Mouse (Mus musculus) gastrocnemius, postnatal 10 days (tissue): ENCODE data around the gene Brd4. TPM values are rescaled to one million over a fixed set of nuclear protein-coding genes. Genes with fewer than 3 reads are reported as not detected.

Source experiments
- DNase-seq: peaks from one replicate; pipeline ENCODE4 v3.0.0; 2021; ENCODE audit warnings: mixed read lengths
- total RNA-seq, 2 experiments: library from RNA; stranded (reverse); gene quantifications; 2 replicates each; pipeline ENCODE4 v1.2.3; 2021

The Brd4 gene
- total RNA-seq, 2 experiments from 2014 or later, result 55.4 to 70.2 TPM

DNA sequence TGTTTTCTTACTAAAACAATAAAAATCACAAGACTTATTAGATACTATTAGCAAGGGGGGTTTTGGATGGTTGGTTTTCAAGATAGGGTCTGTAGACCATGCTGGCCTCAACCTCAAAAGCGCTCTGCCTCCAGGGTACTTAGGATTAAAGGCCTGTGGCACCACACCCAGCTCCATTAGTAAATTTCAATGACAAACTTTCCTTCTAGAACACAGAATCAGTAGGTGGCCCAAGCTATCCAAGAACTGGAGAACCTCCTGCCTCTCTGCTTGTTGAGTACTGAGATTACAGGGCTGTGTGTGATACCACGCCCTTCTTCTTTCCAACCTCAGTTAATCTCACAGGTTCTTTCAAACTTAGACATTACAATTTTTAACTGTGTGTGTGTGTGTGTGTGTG lies 3.4 kb downstream of the Brd4 start:
- no peak for DNase-seq

DNA sequence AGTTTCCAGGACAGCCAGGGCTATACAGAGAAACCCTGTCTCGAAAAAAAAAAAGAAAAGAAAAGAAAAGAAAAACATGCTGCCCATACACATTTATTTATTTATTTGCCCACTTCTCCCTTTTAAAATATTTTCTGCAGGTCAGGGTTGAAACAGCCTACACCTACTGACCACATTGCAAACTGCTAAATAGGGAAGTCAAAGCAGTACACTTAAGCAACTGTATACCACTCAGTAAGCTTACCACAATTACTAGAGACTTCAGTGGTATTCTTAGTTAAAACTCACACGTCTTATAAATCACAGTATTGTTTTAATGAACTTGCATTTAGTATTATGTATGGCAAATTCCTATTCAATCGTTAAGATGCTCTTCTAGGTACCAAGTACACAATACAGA lies 3.9 kb downstream of the Brd4 start:
- no peak for DNase-seq

DNA sequence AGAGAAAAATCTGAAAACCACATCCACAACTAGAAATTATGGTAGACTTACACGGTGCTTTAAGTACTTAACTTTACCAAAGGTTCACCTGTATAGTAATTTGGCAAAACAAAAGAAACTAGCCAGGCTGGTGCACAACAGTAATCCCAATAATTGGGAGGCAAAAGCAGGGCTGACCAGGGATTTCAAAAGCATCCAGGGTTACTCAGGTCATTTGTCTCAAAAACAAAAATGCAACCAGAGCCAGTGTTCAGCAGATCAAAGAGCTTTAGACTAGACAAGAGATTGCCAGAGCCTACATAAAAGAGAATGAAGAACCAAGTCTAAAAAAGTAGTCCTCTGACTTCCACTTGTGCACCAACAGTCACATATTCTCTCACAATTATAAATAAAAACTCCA lies 7.3 kb downstream of the Brd4 start:
- DNase-seq, result no peak

DNA sequence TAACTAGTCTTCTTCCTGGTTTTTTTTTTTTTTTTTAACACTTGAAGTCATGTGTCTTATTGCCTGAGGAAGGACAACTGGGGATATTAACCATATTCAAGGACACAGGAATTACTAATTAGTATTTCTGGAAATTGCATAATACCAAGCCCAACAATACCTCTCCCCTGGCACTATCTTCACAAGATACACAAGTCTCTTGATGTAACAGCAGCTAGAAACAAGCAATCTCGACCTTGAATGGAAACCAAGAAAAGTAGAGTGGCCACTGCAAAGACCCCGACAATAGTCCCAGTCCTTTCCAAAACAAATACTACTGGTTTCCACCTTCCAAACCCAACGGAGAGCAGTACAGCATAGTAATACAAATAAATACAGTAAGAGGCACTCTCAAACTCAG lies 9.0 kb downstream of the Brd4 start:
- no peak for DNase-seq

DNA sequence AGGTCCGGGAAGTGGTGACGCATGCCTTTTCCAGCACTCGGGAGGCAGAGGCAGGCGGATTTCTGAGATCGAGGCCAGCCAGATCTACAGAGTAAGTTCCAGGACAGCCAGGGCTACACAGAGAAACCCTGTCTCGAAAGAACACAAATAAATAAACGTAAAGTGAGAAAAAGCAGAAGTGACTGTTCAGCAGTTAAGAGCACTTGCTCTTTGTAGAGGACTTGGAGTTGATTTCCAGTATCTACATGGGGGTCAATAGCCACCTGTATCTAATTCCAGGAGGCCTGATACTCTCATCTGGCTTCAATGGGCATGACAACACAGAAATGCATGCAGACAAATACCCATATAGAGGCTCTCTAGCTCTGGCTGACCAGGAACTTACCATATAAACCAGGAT lies 15.4 kb downstream of the Brd4 start:
- no peak for DNase-seq

DNA sequence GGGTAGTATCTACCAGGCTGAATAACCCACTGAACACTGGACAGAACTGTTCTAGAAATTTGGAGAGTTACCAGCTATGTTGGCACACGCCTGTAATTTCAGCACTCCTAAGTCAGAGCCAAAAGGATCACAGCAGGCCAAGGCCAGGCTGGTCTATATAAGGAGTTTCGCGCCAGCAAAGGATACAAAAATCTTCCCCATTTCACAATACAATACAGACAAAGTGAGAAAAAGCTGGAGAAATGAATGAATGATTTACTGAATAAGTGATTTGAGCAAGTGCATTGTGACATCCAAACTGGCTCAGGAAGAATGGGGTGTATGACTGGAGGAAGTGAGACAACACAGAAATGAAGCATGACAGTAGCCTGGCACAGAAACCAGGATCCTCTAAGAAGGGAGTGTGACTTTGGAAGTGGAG lies 16.0 kb downstream of the Brd4 start:
- DNase-seq, result no peak

DNA sequence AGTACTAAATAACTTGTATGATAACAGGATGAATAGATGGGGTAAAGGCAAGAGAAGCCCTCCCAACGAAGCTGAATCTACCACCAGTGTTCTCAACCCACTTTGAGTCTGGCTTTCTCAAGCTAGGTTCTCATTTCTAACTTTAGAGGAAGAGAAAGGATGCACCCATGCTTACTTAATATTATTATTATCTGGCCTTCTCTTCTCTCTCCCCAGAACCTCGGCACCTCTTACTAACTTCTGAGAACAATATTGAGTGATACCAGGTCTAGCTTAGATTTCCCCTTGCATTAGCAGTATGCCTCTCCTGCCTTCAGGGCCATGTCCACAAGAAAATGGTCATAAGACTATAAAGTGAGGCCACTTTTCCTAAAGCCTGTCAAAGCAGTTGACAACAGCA lies 16.4 kb downstream of the Brd4 start:
- DNase-seq, result no peak

DNA sequence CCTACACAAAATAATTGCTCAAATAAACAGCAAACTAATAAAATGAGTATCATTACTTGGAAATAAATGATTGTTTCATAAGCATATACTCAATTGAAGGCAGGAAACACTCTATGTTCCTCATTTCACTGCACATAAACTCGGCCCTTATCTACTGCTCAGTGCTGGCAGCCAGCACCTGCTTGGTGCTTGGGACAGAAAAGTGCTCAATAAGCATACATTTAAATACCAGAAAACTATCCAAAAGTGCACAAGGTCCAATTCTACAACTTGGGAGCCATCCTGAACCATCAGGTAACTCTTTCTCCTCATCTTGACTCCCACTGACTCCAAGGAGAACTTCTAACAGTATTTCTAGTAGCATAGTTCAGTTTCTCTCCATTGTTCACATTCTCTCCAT lies 16.9 kb downstream of the Brd4 start:
- no peak for DNase-seq

DNA sequence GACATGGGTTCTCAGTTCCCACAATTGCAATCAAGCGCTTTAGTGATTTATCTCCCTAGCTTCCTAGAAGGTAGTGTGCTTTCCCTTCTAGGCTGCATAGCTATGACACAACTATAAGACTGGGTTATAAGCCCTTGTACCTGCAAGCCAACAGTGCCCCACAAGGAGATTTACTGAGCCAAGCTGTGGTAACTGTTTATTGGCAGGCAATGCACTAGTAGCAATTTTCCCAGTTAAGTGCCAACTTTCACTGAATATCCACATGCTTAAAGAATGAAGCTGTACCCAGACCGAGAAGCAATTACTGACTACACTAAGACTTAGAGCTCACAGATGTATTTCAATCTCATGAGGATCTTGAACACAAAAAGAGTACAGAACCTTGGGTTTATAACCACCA lies 20.9 kb downstream of the Brd4 start:
- no peak for DNase-seq

DNA sequence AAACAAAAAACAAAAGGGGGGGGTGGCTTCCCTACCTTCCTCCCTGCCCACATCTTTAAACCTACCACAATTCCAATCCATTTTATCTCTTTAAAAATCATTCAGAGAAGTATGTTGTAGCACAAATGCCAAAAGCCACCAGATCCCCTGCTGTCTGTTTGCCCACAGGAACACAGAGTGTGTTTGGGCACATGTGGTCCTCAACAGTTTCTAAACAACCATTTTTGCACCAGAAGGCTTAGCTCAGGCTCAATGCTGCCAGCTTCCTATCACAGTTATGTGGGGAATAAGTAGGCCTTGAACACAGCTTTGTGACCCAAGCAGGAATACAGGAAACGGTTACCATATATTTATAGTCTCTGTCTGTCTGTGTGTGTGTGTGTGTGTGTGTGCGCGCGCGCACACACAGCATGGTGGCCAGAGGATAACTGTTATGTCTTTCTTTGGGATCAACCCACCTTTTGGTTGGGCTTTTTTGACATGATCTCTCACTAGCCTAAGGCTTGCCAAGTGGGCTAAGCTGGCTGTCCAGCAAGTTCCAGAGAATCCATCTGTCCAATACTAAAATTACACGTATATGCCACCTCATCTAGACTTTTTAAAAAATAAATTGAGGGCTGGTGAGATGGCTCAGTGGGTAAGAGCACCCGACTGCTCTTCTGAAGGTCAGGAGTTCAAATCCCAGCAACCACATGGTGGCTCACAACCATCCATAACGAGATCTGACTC lies 21.5 kb downstream of the Brd4 start:
- no peak for DNase-seq

DNA sequence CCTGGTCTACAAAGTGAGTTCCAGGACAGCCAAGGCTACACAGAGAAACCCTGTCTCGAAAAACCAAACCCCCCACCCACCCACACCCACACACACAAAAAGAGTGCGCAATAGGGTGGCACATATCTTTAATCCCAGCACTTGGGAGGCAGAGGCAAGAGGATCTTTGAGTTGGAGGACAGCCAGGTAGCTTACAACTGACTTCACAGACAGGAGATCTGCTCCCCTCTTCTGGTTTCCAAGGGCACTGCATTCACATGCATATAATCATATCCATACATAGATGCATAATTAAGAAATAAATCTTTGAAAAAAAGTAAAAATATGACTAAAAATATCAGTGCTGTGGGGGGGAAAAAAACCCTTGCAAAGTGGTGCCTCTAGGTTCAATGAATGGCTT lies 25.7 kb downstream of the Brd4 start:
- no peak for DNase-seq

DNA sequence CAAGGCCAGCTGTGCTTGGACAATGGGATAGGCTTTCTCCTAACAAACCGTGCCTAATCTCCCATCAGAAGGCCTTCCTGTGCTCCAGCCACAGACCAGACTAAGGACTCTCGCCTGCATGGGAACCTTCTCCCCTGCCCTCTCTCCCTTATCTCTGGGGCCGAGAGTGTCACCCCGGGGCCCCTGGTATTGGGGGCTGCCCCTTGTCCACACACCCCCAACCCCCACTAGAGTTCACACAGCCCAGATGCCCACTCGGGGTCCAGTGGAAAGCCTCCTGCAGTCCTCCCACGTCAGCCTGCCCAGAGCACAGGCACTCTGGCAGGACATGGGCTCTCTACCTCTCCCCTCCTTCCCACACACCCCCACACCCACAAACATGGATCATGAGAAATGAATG lies 26.6 kb downstream of the Brd4 start:
- DNase-seq, result no peak

DNA sequence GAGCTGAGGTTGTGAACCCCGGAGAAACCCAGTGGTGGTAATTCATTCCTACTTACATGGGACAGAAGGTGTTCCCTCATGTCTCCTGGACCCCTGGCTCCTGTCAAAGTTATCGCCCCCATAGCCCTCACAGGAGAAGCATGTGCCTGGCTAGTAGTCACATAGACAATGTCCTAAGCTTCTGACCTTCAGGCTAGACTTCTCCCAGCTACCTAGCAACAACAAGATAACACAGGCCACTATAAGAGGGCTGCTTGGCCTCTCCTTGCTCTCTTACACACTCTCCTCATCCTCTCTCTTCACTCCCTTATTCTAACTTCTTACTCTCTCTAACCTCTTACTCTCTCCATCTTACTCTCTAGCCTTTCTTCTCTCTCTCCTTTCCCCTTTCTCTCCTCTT lies 27.1 kb downstream of the Brd4 start:
- no peak for DNase-seq

DNA sequence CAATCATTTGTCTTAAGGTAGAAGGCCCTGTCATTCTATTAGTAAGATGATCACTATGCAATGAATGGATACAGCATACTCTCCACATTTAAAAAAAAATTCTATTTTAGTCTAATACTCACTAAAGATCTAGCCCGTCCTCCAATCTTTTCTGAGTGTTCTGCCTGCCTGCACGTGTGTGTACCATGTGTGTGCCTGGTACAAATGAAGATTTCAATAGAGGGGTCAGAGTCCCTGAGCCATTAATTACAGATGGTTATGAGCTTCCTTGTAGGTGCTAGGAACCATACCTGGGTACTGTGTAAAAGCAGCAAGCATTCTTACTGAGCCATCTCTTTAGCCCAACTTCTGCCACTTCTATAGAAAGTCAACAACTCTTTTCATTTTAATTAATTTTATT lies 27.6 kb downstream of the Brd4 start:
- DNase-seq, result no peak

DNA sequence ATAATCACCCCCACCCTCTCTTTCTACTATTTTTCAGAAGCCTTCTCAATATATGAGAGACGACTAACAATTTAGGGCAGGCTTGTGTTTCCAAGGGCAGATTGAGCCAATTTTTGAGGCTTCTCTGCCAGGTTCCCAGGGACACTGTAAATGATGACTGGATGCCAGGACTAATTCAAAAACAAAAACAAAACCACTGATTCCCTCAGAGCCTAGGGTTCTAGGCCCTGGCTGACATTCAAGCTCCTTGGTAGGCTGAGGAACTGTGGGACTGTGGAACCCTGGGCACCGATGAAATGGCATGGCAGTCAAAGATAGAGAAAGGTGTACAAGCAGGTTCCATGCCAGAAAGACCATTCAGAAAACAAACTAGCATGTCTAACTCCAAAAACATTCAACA lies 31.3 kb downstream of the Brd4 start:
- no peak for DNase-seq

DNA sequence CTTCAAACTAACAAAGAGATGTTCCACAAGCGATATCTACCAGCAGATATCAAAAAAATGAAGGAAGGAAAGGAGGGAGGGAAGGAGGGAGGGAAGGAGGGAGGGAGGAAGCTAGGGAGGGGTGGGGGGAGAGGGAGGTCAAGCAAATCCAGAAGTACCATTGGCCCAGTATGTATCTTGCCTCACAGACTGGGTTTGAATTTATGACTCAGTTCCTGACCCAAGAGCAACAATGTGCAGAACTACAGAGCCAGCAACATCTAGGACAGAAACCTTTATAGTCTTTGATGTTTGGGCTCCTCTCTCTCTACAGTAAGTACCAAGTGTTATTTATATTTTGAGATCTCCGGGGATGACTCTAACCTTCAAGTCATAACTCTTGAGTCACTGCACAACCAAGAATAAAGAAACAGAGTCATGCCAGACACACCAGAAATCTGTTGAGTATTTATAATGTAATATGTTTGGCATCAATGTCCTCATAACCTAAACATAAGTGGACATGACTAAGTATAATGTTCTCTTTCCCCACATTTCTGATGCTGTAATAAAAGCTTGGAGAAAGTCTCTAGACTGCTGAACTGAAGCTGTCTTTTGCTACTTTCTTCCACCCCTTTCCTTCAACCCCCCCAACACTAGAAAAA lies 32.6 kb downstream of the Brd4 start:
- DNase-seq, result no peak

DNA sequence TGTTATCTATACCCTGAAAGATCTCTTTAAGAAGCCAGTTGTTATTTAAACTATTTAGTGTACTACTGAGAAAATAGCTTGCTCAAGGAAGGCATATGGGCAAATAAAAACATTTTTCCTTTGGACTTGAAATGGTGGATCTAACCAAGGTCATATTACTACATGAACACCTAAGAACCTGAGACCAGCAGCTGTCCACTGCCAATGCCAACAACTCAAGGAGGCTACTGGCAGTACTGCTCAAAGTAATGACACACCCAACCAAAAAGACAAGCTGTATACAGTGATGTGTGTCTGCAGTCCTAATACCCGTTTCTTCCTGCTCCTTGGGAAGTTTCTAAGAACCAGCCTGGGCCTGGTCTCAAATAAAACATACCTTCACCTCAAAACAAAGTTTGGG lies 34.5 kb downstream of the Brd4 start:
- DNase-seq, result no peak

DNA sequence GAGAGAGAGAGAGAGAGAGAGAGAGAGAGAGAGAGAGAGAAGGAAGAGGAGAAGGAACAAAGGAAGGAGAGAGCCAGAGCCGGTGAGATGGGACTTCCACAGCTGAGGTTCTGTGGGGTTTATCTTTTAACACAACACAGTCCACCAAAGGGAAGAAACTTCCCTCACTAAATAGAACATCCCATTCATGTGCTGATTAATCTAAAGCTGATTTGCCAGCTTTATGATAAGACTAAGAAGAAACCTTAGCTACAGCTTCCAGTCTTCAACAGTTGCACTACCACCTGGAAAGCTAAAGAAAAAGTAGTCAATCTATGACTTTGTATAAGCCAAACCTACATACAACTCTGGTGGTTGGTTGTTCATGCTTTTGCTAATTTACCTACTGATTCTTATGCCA lies 36.3 kb downstream of the Brd4 start:
- DNase-seq, result no peak

DNA sequence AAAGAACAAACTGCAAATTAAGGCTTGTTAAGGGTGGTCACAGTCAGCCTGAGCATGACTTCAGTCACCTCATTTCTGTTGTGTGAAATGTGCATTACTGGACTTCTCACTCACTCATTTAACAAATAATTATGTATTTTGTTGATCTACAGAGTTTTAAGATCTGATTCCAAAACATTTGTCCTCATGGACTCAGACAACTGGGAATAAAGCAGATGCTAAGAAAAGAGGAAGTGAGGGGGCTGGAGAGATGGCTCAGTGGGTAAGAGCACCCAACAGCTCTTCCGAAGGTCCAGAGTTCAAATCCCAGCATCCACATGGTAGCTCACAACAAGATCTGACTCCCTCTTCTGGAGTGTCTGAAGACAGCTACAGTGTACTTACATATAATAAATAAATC lies 36.9 kb downstream of the Brd4 start:
- DNase-seq, result no peak

DNA sequence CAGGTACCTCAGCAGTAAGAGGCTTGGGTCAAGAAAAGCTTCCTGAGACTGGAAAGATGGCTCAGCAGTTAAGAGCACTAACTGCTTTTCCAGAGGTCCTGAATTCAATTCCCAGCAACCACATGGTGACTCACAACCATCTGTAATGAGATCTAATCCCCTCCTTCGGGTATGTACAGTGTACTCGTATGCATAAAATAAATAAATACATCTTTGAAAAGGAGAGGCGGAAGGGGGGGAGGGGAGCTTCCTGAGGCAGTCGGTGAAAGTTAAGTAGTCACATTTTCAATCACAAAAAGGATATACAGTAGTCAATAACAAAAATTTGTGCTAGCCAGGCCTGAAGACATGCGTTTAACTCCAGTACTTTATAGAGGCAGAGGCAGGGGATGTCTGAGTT lies 38.4 kb downstream of the Brd4 start:
- DNase-seq, result no peak

DNA sequence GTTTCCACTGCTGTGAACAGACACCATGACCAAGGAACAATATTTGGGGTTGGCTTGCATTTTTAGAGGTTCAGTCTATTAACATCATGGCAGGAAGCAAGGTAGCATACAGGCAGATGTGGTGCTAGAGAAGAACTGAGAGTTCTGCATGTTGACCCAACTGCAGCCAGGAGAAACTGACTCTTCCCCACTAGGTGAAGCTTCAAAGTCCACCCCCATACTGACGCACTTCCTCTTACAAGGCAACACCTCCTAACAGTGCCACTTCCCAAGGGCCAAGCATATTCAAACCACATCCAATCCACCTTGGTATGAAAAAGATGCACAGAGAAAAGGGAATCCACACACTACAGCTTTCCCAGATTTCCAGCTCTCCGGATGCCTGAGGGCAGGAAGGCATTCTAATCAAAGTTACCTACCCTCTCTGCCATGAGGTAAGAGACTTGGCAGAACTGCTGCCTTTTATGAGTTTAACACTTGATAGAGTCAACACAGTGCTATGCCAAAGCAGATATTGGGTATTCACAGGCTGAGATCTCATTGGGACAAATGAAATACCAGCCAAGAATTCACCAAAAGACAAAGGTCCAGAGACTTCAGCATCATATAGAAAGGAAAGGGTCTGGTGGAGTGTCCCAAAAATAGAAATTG lies 43.5 kb downstream of the Brd4 start:
- no peak for DNase-seq

DNA sequence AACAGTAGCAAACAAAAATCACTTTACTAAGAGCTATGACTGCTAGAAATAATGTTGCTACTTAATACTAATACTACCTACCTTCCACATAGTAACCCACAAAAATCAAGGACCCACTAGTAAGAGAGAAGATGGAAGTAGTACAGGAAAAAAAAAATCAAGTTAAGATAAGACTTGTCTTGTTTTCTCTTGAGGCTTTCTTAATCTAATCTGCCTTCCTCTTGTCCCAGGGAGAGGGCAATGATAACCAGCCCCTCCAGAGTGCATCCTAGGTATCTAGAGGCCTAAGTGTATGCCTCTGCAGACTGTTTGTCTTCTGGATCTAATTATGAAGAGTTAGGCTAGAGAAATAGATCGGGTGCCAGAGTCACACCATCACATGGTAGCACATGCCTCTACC lies 45.9 kb downstream of the Brd4 start:
- no peak for DNase-seq

DNA sequence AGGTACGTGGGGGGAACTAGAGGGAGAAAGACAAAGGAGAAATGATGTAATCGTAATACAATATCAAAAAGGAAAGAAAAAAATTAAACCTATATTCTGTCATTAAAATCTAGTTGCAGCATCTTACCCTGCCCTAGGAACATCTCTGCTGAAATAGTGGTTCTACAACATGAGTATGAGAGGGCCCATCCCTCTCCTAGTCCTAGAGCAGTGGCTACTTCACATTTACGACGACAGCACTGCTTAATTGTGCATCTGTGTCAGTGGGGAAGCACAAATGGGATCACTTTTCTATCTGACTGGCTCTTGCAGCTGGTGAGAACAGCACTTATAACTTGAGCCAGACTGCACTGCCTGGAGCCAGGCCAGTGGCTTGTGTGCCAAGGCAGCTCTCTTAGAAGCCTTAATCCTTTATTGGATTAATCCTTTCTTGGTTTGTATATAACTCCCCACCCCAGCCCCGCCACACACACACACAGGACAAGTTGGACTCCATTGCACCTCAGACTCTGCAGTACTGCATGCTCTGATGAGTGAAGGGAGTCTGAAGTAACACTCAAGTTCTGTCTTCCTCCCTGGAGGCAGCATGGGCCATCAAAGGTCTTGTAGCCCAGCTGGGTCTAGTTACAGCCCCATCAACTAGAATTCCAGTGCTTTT lies 48.9 kb downstream of the Brd4 start:
- DNase-seq, result peak; percentile 82
